Mouse (Mus musculus) ovary, adult 10 weeks (tissue): ENCODE data around the gene Zfp967. TPM values are rescaled to one million over a fixed set of nuclear protein-coding genes. Genes with fewer than 3 reads are reported as not detected.

Experiments
- polyA plus RNA-seq: library from polyadenylated mRNA; stranded (reverse); fragments of 350-450 nt; fragmentation: Illumina TruSeq; extraction: RNeasy Lipid Tissue Mini Kit (QIAGEN cat#74804); gene quantifications from one replicate; pipeline ENCODE4 v1.2.3, GENCODE M21; 2014

Zfp967 gene
- polyA plus RNA-seq, result not detected

DNA sequence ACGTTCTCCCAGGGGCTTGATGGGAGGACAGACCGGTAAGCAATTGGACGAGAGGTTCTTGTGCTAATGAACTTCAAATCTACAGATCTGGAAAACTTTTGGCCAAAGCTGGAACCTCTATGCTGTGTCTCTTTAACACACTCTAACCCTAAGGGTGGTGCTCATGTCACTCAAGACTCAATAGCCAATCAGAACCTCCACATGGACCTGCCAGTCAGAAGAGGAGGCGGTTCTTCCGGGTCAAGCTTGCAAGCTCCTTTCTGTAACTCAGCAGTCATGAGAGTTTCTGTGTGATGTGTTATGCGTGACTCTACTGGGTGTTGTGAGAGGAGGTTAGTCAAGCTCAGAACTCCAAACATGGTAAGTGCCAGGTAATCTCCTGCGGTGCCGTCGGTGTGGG, at the start of gene Zfp967:
Zfp967 (plus strand) TSS at position 301 of the 400 bp plus-strand sequence.

DNA sequence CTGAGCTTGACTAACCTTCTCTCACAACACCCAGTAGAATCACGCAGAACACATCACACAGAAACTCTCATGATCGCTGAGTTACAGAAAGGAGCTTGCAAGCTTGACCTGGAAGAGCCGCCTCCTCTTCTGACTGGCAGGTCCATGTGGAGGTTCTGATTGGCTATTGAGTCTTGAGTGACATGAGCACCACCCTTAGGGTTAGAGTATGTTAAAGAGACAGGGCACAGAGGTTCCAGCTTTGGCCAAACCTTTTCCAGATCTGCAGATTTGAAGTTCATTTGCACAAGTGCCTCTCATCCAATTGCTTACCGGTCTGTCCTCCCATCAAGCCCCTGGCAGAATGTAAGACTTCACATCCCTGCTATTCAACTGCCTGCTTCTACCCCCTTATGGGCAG, 34.2 kb upstream of the Zfp967 start, which contains the start of gene Gm14434:
Gm14434 (minus strand) TSS at position 101 of the 400 bp plus-strand sequence.

Other genes starting within 250 kb of the Zfp967 start
- not detected for gene Gm11009, start 201.6 kb upstream of the Zfp967 start, polyA plus RNA-seq
- 10.9 TPM for gene Gm14435, start 97.5 kb upstream of the Zfp967 start, polyA plus RNA-seq
- gene Gm14434, start 34.3 kb upstream of the Zfp967 start, polyA plus RNA-seq, result 18.9 TPM
- gene Gm14308, start 115.3 kb downstream of the Zfp967 start, polyA plus RNA-seq, result 30.0 TPM
- gene Zfp973, start 149.5 kb downstream of the Zfp967 start, polyA plus RNA-seq, result 68.1 TPM
- gene Gm14305, start 187.3 kb downstream of the Zfp967 start, polyA plus RNA-seq, result 165 TPM